Mouse (Mus musculus): ENCODE data around the gene Palm3.
A peak's percentile ranks its signal among the peaks of the same experiment; 100 is the strongest.

The Palm3 gene

DNA sequence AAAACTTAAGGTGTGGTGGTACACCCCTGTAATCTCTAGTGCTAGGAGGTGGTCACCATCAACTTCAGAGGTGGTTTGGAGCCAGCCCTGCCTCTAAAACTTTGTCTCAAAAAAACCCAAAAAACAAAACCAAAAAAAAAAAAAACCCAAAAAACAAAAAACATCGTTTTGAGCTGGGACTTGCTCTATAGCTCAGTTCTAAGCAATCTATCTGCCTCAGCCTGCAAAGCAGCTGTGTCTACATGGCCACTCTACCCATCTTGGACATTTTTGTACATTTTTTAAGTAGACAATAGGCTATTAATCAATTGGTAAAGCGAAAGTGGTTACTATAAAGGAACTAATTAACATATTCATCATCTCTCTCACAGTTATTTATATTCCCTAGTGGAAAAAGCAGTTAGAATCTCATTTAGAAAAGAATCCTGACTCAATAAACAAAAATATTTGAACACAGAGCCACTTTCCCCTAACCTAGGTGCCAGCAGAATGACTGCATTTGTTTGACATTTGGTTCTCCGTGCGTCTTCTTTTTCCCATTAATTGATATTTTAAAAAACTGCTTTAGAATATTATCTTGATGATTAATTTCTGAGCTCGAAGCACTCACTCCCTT lies 44.3 kb downstream of the Palm3 start:
- peak; percentile 34 for DNase-seq (ENCODE audit: low read depth, low spot score)

DNA sequence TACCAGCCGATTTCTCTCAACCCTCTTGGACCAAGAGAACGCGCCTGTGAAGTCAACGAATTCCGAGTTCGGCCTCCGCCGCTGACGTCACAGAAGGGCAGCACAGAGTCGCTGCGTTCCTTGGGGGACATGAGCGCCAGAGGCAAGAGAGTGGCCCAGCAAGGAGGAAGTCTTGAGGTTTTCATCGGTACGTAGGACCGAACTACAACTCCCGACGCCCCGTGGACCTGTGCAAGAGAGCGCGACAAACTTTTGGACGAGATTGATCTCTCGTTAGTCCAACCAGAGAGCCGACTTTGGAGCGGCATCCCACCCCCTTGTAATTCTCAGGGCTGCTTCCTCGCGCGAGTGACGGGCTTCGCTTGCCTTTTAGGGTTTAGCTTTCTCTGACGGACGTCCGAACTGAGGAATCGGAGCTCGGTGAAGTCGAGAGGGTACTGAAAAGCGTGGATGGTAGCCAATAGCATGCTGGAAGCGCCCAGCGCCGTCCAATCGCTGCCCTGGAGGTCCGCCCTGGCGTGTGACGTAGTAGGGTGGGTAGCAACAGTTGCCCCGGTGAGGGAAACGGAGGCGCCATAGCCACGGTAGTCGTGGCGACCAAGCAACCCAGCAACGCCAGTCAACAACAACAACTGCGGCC lies 45.1 kb downstream of the Palm3 start, which contains the start of gene Rfx1:
Gene Rfx1 (plus strand): TSS at position 544 of the 640 bp plus-strand sequence.
- DNase-seq (ENCODE audit: low read depth, low spot score): peak; percentile 99

DNA sequence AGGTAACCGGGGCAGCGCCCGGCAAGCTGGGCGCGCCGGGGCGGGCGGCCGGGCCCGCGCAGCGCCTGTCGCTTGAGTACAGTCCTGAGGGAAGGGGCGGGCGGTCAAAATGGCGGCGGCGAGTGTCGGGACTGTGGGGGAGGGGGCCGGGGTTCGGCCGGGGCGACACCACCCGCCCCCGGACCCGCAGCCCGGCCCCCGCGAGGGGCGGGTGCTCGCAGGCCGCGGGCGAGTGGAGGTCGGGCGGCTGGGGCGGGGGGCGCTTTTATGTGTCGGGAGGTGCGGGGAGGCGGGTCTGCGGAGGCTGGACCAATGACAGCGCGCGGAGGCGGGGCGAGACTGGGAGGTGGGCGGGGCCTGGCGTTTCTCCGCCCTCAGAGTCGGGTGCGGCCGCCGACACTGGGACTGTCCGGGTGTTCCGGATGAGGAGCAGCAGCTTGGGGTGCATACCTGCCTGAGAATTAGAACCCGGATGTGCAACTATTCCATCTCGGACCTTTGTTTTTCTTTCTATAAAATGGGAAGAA lies 45.8 kb downstream of the Palm3 start:
- DNase-seq (ENCODE audit: low read depth, low spot score): peak; percentile 97

DNA sequence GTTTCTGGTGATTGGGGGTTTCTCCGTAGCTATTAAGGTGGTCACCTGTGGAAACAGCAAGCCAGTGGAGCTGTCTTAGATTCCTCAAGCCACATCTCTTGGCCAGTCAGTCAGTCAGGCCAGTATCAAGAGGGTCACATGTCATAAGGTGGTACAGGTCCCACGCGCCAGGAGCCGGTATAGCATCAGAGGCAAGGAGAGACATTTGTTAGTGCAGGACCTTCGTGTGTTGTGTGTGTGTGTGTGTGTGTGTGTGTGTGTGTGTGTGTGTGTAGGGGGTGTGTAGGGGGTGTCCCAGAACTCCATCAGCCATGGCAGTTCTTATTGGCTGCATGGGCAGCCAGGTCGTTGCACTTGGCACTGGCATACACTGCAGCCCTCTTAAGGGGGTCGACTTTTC lies 46.6 kb downstream of the Palm3 start:
- DNase-seq (ENCODE audit: low read depth, low spot score): peak; percentile 29

DNA sequence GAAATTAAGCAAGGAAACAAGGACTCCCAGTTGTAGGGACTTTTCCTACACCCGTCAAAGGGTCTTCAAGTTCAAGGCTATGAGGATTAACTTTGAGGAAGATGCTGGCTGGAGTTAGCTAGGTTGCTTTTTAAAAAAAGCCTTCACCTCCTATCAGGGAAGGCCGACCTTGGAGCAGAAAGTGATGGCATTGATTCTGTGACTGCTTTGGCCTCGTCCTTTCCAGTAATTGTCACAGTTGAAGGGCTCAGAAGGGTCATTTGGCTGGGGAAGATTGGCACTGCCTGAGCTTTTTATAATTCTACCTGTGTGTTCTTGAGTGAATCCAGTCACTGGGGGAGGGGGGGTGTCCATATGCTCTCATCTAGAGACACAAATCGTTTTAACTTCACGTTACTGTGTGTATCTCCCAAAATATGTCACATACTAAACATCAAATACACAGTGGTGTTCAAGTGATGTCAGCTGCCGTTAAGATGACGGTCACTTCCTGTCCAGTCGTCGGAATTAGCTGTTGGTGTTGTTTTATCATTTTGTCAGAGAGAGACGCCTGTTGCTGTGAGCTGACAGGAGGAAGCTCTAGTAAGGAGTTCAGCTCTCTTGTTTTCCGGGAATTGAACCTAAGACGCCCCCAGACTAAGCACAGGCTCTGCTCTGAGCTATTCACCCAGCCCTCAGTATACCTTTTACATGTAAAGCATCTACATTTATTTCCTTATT lies 47.2 kb downstream of the Palm3 start:
- DNase-seq (ENCODE audit: low read depth, low spot score): peak; percentile 41

DNA sequence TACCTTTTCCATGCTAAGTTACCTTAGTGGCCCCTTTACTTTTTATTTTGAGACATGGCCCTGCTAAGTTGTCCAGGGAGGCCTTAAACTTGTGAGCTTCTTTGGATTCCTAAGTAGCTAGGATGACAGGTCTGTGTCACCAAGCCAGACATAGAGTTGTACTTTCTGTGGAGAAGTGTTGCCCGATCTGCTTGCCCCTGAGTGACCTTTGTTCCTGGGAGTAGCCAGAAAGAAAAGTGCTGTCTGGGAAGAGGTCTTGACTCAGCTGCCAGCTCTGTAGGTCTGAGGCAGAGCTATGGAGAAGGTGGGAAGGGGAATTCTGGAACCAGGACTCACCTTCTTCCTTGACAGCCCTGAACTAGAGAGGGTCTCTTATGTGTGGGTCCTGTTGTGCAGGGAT lies 47.9 kb downstream of the Palm3 start:
- no peak for DNase-seq (ENCODE audit: low read depth, low spot score)

DNA sequence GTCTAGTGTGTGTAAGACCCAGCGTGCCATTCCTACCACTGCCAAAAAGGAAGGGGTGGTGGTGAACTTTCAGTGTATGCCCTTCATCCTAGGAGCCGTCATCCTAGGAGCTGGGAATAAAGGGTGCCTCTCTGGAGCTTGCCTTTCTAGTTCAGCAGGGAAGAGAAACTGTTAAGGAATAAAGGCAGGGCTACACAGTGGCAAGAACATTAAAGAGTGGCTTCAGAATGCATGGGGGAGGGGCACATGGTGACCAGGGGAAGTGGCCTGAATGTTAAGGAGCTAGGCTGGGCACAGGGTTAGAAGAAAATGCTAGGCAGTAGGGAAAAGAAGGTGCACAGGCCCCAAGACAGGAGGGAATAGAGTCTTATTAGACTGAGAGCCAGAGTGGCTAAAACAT lies 48.5 kb downstream of the Palm3 start:
- no peak for DNase-seq (ENCODE audit: low read depth, low spot score)

DNA sequence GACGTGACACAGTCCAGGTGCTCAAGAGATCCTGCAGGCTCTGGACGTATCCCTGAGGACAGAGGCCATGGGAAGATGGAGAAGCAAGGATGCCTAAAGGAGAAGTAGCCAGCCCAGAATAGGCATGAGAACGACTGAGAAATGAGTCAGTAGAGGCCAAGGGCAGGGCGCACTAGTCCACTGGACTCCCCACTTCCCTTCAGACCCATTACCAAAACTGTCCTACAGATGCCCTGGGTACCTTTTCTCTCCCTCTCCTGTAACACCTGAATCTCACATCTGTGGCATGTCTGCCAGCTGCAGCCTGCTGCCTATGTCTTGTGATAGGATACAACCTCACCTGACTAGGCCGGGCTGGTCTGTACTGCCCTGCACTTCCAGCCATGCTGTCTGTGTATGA lies 49.0 kb downstream of the Palm3 start:
- DNase-seq (ENCODE audit: low read depth, low spot score): no peak

DNA sequence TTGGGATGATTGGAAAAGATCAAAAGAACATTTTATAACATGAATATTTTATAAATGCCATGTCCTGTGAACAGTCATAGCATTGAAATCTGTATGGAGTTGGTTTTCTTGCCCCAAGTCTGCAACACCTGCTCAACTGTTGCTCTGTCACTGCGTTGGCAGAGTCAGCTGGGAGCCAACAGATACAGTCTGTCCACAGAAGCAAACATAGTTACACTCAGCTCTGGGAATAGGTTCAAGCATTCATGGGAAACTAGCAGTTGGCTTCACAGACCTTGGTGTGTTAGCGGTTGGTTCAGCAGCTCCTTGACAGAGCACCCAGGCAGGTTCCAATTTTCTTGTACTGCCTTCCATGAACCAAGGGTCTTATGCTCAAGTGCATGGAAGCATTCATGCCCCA lies 49.4 kb downstream of the Palm3 start:
- DNase-seq (ENCODE audit: low read depth, low spot score): no peak

DNA sequence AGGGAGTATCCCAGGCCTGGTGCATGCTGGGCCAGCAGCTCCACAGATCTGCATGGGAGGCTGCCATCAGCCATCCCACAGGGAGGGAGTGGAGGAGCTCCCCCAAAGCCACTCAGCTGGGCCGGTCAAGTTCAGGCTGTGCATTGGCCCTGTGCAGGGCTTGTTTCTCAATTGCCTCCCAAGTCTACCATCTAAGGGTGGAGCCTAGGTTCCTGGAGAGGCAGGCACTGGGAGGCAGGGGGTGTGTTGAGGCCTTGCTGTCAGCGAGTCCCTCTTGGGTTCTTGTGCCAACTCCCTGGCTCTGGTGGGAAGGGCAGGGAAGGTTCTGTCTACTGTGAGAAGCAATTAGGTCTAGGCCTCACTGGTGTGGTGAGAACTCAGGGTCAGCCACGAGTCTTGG lies 50.6 kb downstream of the Palm3 start:
- DNase-seq (ENCODE audit: low read depth, low spot score): no peak

DNA sequence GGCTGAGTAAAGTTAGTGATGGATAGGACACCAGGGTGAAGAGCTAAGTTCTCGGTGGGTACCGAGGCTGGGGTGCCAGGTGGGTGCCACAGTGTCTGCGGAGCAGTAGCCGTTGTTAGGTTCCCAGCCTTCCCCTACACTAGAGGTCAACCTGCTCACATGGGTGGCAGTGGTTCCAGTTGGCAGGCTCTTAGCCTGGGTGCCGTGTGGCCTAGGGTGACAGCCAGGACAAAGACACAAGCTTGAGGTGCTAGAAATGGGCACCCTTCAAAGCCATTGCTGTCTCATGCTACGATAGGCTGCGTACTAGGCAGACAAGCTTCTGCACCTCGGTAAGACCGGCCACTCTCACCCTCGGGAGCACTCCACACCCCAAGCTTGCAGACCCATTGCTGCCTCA lies 51.0 kb downstream of the Palm3 start:
- no peak for DNase-seq (ENCODE audit: low read depth, low spot score)

DNA sequence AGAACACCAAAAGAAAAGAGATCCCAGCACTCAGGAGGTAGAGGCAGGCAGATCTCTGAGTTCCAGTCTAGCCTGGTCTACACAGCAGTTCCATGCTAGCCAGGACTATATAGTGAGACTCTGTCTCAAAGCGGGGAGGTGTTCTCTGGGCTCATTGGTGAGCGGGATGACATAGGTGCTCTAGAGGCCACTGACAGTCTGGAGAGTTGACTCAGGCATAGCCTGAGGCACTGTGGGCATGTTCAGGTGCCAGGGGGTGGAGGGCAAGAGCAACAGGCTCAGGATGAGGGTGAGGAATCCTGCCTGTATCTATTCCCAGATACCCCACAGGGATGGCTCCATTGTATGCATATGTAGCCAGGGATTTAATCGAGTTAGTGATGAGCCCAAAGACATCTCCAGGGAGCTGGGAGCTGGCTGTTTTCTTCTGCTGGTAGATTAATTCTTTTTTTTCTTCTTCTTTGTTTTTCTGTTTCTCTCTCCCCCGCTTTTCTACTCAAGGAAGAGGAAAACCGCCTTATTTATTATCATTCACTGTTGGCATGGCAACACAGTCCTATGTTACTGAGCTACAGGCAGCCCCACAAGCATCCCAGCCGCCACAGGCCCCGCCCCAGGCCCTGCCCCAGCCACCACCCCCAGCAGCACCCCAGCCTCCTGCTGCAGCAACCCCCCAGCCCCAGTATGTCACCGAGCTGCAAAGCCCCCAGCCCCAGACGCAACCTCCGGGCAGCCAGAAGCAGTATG lies 52.1 kb downstream of the Palm3 start:
- DNase-seq (ENCODE audit: low read depth, low spot score): peak; percentile 89

DNA sequence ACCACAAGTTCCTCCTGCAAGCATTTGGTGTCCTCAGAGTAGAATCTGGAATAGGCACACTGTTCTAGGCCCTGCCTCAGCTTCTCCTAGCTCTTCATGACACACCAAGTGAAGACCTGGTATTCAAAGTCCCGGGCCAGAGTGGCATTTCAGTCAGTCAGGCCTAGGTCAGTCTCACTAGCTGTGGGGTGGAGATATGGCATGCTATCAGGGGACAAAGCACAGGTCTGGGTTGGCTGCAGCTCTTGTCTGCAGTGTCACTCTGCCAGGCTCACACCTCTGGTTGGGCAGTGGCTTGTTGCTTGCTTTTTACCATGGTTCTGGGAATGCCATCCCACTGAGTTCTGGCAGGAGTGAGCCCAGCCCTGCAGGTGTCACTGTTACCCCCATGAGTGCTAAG lies 55.1 kb downstream of the Palm3 start:
- no peak for DNase-seq (ENCODE audit: low read depth, low spot score)

DNA sequence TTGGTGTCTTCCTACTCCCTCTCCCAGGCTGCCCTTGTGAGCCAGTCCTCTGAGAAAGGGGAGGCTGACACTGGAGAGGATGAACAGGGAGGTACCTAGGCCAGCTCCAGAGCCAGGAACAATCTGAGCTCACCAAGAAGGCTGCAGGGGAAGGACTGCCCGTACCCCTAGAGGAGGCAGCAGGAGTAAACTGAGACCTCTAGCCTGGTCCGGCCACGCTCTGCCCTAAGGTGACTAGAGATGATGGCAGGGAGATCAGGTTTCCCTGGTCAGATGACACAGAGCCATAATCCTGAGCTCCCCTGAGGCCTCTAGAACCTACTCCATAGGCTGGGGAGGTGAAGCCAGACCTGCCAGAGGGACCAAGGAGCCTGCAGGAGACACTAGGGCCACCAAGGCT lies 55.6 kb downstream of the Palm3 start:
- no peak for DNase-seq (ENCODE audit: low read depth, low spot score)

DNA sequence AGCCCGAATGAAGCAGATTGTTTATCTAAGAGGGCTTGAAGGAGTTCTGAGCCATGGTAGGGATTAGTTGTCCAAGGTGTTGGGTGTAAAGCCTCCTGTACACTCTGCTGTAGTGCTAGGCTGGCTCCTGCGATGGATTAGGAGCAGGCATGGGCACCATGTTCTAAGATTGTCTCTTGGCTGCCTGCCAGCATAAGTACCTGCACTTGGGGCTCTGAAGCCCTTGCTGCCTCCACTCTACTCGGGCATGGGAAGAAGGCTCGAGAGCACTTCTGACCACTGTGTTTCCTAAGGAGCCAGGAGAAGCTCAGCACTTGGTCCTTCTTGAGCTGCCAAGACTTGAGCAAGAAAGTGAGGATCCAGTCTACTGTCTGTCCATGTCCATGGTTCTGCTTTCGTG lies 57.9 kb downstream of the Palm3 start:
- DNase-seq (ENCODE audit: low read depth, low spot score): no peak

All from CD4-positive, CD25-positive, alpha-beta regulatory T cell, adult 2 months (primary cell).